Mouse (Mus musculus) midbrain, embryonic 11.5 days (tissue): ENCODE results near the gene 1600014C23Rik. TPM values are rescaled to one million over a fixed set of nuclear protein-coding genes. Genes with fewer than 3 reads are reported as not detected.

ENCODE experiments used
- ATAC-seq: fragments of 200-750 bp; cut with Nextera tagmentation; 2 replicates; pipeline ENCODE4 v1.8.0; 2017; ENCODE audit warnings: moderate TSS enrichment, moderate library complexity; ENCODE audit not compliant: low FRiP score
- DNase-seq: peaks from one replicate; pipeline ENCODE4 v3.0.0; 2015; ENCODE audit warnings: low spot score; ENCODE audit errors: missing footprints
- H3K27ac ChIP-seq: fragments of 300-500 bp; sonication (generic); 2 replicates; pipeline ENCODE4 v1.5.1; 2014; ENCODE audit warnings: low read depth, low read length
- H3K27me3 ChIP-seq: fragments of 300-500 bp; sonication (generic); 2 replicates; pipeline ENCODE4 v1.6.1; 2014; ENCODE audit warnings: mild to moderate bottlenecking, low read length, moderate library complexity, mixed read lengths; ENCODE audit not compliant: control insufficient read depth, insufficient read depth
- H3K36me3 ChIP-seq: fragments of 300-500 bp; sonication (generic); 2 replicates; pipeline ENCODE4 v1.6.1; 2014; ENCODE audit warnings: mild to moderate bottlenecking, low read length, moderate library complexity, mixed read lengths; ENCODE audit not compliant: control insufficient read depth, insufficient read depth
- H3K4me1 ChIP-seq: fragments of 300-500 bp; sonication (generic); 2 replicates; pipeline ENCODE4 v1.6.1; 2014; ENCODE audit warnings: low read length; ENCODE audit not compliant: control insufficient read depth, insufficient read depth
- H3K4me2 ChIP-seq: fragments of 300-500 bp; sonication (generic); 2 replicates; pipeline ENCODE4 v1.6.1; 2014; ENCODE audit warnings: mild to moderate bottlenecking, moderate library complexity
- H3K4me3 ChIP-seq: fragments of 300-500 bp; sonication (generic); 2 replicates; pipeline ENCODE4 v1.5.1; 2014; ENCODE audit warnings: low read depth, low read length
- H3K9ac ChIP-seq: fragments of 300-500 bp; sonication (generic); 2 replicates; pipeline ENCODE4 v1.6.1; 2014; ENCODE audit warnings: low read length
- H3K9me3 ChIP-seq: fragments of 300-500 bp; sonication (generic); 2 replicates; pipeline ENCODE4 v1.6.1; 2016; ENCODE audit warnings: low read length; ENCODE audit not compliant: control insufficient read depth
- WGBS: fragments of 180-500 bp; shearing (Covaris S2); extraction: QIAGEN DNeasy Blood & Tissue Kit; methylation state at CpG from one replicate; pipeline ENCODE4 v1.1.7; 2014; 5-methylcytosine and 5-hydroxymethylcytosine counted together
- polyA plus RNA-seq: library from polyadenylated mRNA; unstranded; fragments of >200 nt; fragmentation: Nextera tagmentation; extraction: Ambion mirVana; gene quantifications from 2 replicates; pipeline ENCODE4 v1.2.1, GENCODE M21; 2014

The 1600014C23Rik gene
- polyA plus RNA-seq, 1 experiment from 2014 or later = 0.48 TPM

DNA sequence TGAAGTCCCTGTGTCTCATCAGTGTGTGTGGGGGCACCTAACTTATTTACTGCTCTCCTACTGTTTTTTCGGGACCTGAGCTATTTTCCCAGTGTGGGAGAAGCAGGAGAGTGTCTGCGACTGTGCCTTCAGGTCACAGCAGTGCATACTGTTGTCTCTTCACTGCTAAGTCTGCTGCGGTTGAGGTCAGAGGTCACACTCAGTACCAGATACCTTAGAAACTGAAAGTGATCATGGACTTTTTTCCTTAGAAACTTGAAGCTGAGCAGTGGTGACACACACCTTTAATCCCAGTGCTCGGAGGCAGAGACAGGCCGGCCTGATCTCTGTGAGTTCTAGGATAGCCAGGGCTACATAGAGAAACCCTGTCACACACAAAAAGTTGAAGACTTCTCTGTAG lies 41.5 kb downstream of the 1600014C23Rik start:
- no peak overlapping the region for H3K4me3 ChIP-seq
- WGBS = 85% methylated on average over 5 of the region's 5 CpGs

DNA sequence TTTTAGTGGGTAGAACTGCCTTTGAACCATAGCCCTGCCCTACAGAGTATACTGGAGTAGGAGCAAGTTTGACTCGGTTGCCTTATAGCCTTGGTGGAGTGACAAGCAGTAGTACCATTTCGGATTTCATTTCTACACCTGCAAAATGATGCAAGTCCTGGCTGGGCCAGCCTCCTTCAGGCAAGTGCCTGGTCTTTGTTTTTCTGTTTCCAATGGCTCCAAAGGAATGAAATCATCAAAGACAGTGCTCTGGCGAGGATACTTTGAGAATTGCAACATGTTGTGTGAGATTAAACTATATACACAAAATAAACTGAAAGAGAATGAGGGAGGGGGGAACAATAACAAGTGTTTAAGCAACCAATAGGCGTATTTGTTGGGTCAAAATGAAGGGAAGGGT lies 43.6 kb downstream of the 1600014C23Rik start:
- no peak overlapping the region for H3K4me3 ChIP-seq
- no peak overlapping the region for H3K27ac ChIP-seq
- DNase-seq = no peak
- H3K36me3 ChIP-seq = no peaks in the 10 kb centered on the region
- H3K4me2 ChIP-seq = no peak overlapping the region
- H3K27me3 ChIP-seq = no peaks in the 10 kb centered on the region
- no peak overlapping the region for H3K9ac ChIP-seq
- ATAC-seq = no peak
- WGBS = 91% methylated on average over 4 of the region's 4 CpGs
- H3K4me1 ChIP-seq = peaks cover 10% of the 10 kb centered on the region
- no peaks in the 10 kb centered on the region for H3K9me3 ChIP-seq

More for the DNA sequence above, 41.5 kb downstream of the 1600014C23Rik start:
- ATAC-seq = no peak
- Histone ChIP-seq H3K27ac (no peak overlapping the region), H3K4me1 (peaks cover 3% of the 10 kb centered on the region), H3K36me3 (no peaks in the 10 kb centered on the region), H3K9me3 (no peaks in the 10 kb centered on the region), H3K4me2 (no peak overlapping the region), H3K9ac (no peak overlapping the region), H3K27me3 (no peaks in the 10 kb centered on the region)
- DNase-seq = no peak

DNA sequence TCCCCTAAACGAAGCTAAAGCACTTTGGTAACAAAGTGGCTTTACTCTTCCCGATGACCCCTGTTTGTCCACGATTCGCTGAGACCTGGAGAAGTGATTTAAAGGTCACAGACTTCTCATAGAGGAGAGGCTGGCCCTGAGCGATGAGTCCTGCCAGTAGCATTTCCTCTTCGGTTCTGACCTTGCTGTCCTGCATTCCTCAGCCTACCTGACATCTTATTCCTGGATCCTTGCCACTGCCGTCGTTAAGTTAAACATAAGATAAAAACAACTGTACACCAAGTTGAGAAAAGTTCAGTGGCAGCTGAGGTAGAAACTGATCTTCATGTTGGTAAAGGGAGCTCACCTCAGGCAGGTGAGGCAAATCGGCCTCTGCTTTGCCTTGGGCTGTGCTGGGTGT lies 44.5 kb downstream of the 1600014C23Rik start:
- Histone ChIP-seq H3K36me3 (no peaks in the 10 kb centered on the region), H3K4me1 (peaks cover 17% of the 10 kb centered on the region), H3K4me3 (no peak overlapping the region), H3K9ac (no peak overlapping the region), H3K9me3 (no peaks in the 10 kb centered on the region), H3K27me3 (no peaks in the 10 kb centered on the region), H3K27ac (no peak overlapping the region), H3K4me2 (no peak overlapping the region)
- WGBS = 89% methylated on average over 9 of the region's 9 CpGs
- DNase-seq = no peak
- ATAC-seq = no peak

GRCm38 (mm10) chr17:45686716-45687115 lies 46.9 kb downstream of the 1600014C23Rik start, which contains the start of gene Tmem63b:
TSS of gene Tmem63b (minus strand) at chr17:45686905.
- H3K9me3 ChIP-seq = no peaks in the 10 kb centered on the region
- peaks cover 17% of the 10 kb centered on the region for H3K4me1 ChIP-seq
- peak within 1 kb of the TSS; percentile 77 for H3K9ac ChIP-seq
- WGBS = 12% methylated on average over 12 of the region's 12 CpGs
- DNase-seq (no peak), ATAC-seq (peak; percentile 2; the same call in 1 of the 2 replicates)
- peak within 1 kb of the TSS; percentile 69 for H3K4me3 ChIP-seq
- no peaks in the 10 kb centered on the region for H3K36me3 ChIP-seq
- peak within 1 kb of the TSS; percentile 83 for H3K27ac ChIP-seq
- H3K27me3 ChIP-seq = no peaks in the 10 kb centered on the region
- H3K4me2 ChIP-seq = peak within 1 kb of the TSS; percentile 90

DNA sequence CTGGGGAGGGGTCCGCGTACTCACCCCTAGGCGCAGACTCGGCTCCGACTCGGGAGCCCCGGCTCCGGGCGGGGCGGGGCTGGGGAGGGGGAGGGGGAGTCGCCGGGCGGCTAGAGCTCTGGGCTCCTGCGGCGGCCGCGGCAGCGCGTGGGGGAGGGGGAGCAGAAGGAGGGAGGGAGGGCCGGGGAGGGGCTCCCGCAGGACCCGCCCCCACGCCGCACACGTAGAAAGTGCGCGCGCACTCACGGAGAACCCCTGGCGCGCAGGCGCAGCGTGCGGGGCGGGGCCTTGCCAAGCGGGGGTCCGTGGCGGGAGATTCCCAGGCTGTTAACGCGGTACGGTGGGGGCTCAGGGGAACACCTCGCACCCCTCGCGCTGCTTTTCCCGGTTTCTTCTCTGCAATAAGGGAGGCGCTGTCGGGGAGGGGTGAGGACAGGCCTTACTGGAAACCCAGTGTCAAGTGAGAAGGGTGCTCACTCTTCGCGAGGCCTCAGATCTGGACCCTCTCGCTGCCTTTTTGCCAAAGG lies 47.5 kb downstream of the 1600014C23Rik start, which contains the start of gene Mrpl14:
Gene Mrpl14 (plus strand): TSS at position 230 of the 527 bp plus-strand sequence.
- Histone ChIP-seq H3K4me3 (peak within 1 kb of the TSS; percentile 69), H3K27ac (peak within 1 kb of the TSS; percentile 83), H3K36me3 (no peaks in the 10 kb centered on the region), H3K4me1 (peaks cover 17% of the 10 kb centered on the region), H3K27me3 (no peaks in the 10 kb centered on the region), H3K4me2 (peak within 1 kb of the TSS; percentile 90), H3K9ac (peak within 1 kb of the TSS; percentile 77), H3K9me3 (no peaks in the 10 kb centered on the region)
- WGBS = 2% methylated on average over 46 of the region's 50 CpGs
- ATAC-seq (peak; percentile 93), DNase-seq (peak; percentile 100)

DNA sequence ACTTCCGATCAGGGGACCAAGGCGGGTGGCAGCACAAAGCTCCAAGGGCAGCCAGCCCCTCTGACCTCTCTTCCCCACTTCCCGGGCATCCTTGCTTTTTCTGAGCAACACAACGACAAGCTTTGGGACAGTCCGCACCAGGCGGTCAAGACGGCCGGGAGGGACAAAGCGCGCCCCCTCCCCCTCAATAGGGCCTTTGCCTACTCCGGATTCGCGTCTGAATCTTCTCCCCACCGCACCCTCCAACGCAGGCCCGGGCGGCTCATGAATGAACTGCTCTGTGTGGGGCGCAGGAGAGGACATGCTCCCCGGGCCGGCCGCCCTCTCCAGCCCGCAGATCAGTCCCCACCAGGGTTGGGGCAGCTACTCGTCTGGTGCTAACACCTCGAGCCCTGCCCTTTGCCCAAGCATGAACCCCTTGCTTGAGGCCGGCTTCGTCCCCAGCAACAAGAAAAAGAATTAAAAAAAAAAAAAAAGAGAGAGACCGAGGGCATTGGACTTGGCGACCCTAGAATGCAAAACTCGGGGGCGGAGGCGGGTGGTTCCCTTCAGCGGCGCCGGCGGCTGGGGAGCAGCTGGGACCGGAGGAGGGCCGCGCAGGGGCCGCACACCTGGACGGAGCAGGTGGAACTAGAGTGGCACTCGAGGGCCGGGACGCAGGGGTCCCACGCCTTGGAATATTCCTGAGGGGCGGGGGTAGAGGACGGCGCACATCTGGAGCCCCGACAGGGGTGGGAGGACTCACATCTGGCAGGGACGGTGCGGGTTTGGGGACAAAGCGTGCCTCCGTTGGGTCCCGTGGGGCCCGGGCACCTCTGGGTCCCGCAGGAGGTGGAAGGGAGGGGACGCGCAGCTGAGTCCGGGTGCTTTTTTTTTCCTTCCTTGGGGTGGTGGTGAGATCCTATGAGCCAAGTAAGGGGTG lies 48.2 kb downstream of the 1600014C23Rik start:
- peaks cover 23% of the 10 kb centered on the region for H3K4me1 ChIP-seq
- H3K9me3 ChIP-seq = no peaks in the 10 kb centered on the region
- WGBS = under 1% methylated on average over 58 of the region's 58 CpGs

GRCm38 (mm10) chr17:45684667-45685131 lies 48.9 kb downstream of the 1600014C23Rik start:
- WGBS = 30% methylated on average over 14 of the region's 14 CpGs
- ATAC-seq = peak; percentile 5
- Histone ChIP-seq H3K4me1 (peaks cover 23% of the 10 kb centered on the region), H3K27ac (peak overlapping the region; percentile 83), H3K4me2 (peak overlapping the region; percentile 78), H3K27me3 (no peaks in the 10 kb centered on the region), H3K9me3 (no peaks in the 10 kb centered on the region), H3K9ac (peak overlapping the region; percentile 77), H3K36me3 (no peaks in the 10 kb centered on the region), H3K4me3 (peak overlapping the region; percentile 69)
- no peak for DNase-seq

More for the DNA sequence above, 48.2 kb downstream of the 1600014C23Rik start:
- Histone ChIP-seq H3K36me3 (no peaks in the 10 kb centered on the region), H3K4me2 (peak overlapping the region; percentile 78), H3K27me3 (no peaks in the 10 kb centered on the region), H3K4me3 (peak overlapping the region; percentile 69), H3K27ac (peak overlapping the region; percentile 83), H3K9ac (peak overlapping the region; percentile 77)
- DNase-seq (peak; percentile 95), ATAC-seq (peak; percentile 59)
